Mouse (Mus musculus): ENCODE results near the gene Ndel1. TPM values are rescaled to one million over a fixed set of nuclear protein-coding genes. Genes with fewer than 3 reads are reported as not detected.

Ndel1 gene
- polyA plus RNA-seq, 1 experiment from 2014 or later, result 79.4 TPM

GRCm38 (mm10) chr11:68785813-68786212 is 85.8 kb downstream of the Ndel1 start:
- Histone ChIP-seq H3K27me3 (ENCODE audit: control insufficient read depth, insufficient read depth, low read length) (no peaks in the 10 kb centered on the region), H3K4me1 (ENCODE audit: control insufficient read depth, insufficient read depth, low read length) (peaks cover 6% of the 10 kb centered on the region), H3K36me3 (ENCODE audit: control insufficient read depth, insufficient read depth) (peaks cover 64% of the 10 kb centered on the region), H3K9ac (ENCODE audit: low read length) (no peak overlapping the region), H3K4me3 (ENCODE audit: low read length) (no peak overlapping the region), H3K27ac (ENCODE audit: low read length) (no peak overlapping the region), H3K9me3 (replicated peaks; ENCODE audit: control insufficient read depth, low read length) (no peaks in the 10 kb centered on the region), H3K4me2 (ENCODE audit: low read depth, low read length) (no peak overlapping the region)
- WGBS, result 81% methylated on average over 8 of the region's 8 CpGs
- ATAC-seq (replicated peaks; ENCODE audit: extremely low read depth, insufficient read depth, low FRiP score), result no peak

GRCm38 (mm10) chr11:68782336-68782735 is 89.3 kb downstream of the Ndel1 start:
- no peak overlapping the region for H3K4me3 ChIP-seq (ENCODE audit: low read length)
- no peaks in the 10 kb centered on the region for H3K27me3 ChIP-seq (ENCODE audit: control insufficient read depth, insufficient read depth, low read length)
- H3K4me2 ChIP-seq (ENCODE audit: low read depth, low read length), result no peak overlapping the region
- H3K9ac ChIP-seq (ENCODE audit: low read length), result no peak overlapping the region
- WGBS, result 82% methylated on average over 9 of the region's 9 CpGs
- H3K27ac ChIP-seq (ENCODE audit: low read length), result no peak overlapping the region
- H3K9me3 ChIP-seq (replicated peaks; ENCODE audit: control insufficient read depth, low read length), result no peaks in the 10 kb centered on the region
- no peak for ATAC-seq (replicated peaks; ENCODE audit: extremely low read depth, insufficient read depth, low FRiP score)
- H3K36me3 ChIP-seq (ENCODE audit: control insufficient read depth, insufficient read depth), result peaks cover 33% of the 10 kb centered on the region
- peaks cover 21% of the 10 kb centered on the region for H3K4me1 ChIP-seq (ENCODE audit: control insufficient read depth, insufficient read depth, low read length)

- WGBS, result 28% methylated on average over 14 of the region's 14 CpGs
- Histone ChIP-seq H3K27me3 (ENCODE audit: control insufficient read depth, insufficient read depth, low read length) (no peaks in the 10 kb centered on the region), H3K4me3 (ENCODE audit: low read length) (no peak overlapping the region), H3K27ac (ENCODE audit: low read length) (peak overlapping the region; percentile 80), H3K4me1 (ENCODE audit: control insufficient read depth, insufficient read depth, low read length) (peaks cover 21% of the 10 kb centered on the region), H3K4me2 (ENCODE audit: low read depth, low read length) (0 out of 2 replicates have a peak overlapping the region, but pooled peaks have one; percentile 11), H3K9ac (ENCODE audit: low read length) (no peak overlapping the region), H3K36me3 (ENCODE audit: control insufficient read depth, insufficient read depth) (peaks cover 25% of the 10 kb centered on the region), H3K9me3 (replicated peaks; ENCODE audit: control insufficient read depth, low read length) (no peaks in the 10 kb centered on the region)
- ATAC-seq (replicated peaks; ENCODE audit: extremely low read depth, insufficient read depth, low FRiP score), result peak; percentile 73
Measured at GRCm38 (mm10) chr11:68780466-68781114, 91.1 kb downstream of the Ndel1 start.

GRCm38 (mm10) chr11:68779735-68780465 is 91.8 kb downstream of the Ndel1 start:
- Histone ChIP-seq H3K9ac (ENCODE audit: low read length) (no peak overlapping the region), H3K27ac (ENCODE audit: low read length) (peak overlapping the region; percentile 80)

GRCm38 (mm10) chr11:68778855-68779254 is 92.8 kb downstream of the Ndel1 start:
- H3K36me3 ChIP-seq (ENCODE audit: control insufficient read depth, insufficient read depth), result peaks cover 15% of the 10 kb centered on the region
- no peaks in the 10 kb centered on the region for H3K27me3 ChIP-seq (ENCODE audit: control insufficient read depth, insufficient read depth, low read length)
- peaks cover 21% of the 10 kb centered on the region for H3K4me1 ChIP-seq (ENCODE audit: control insufficient read depth, insufficient read depth, low read length)
- no peak overlapping the region for H3K4me2 ChIP-seq (ENCODE audit: low read depth, low read length)
- no peak overlapping the region for H3K9ac ChIP-seq (ENCODE audit: low read length)
- H3K27ac ChIP-seq (ENCODE audit: low read length), result no peak overlapping the region
- ATAC-seq (replicated peaks; ENCODE audit: extremely low read depth, insufficient read depth, low FRiP score), result no peak
- no peaks in the 10 kb centered on the region for H3K9me3 ChIP-seq (replicated peaks; ENCODE audit: control insufficient read depth, low read length)
- no peak overlapping the region for H3K4me3 ChIP-seq (ENCODE audit: low read length)

More at GRCm38 (mm10) chr11:68779735-68780465, 91.8 kb downstream of the Ndel1 start:
- peaks cover 21% of the 10 kb centered on the region for H3K4me1 ChIP-seq (ENCODE audit: control insufficient read depth, insufficient read depth, low read length)
- peaks cover 18% of the 10 kb centered on the region for H3K36me3 ChIP-seq (ENCODE audit: control insufficient read depth, insufficient read depth)
- no peaks in the 10 kb centered on the region for H3K27me3 ChIP-seq (ENCODE audit: control insufficient read depth, insufficient read depth, low read length)
- H3K4me2 ChIP-seq (ENCODE audit: low read depth, low read length), result no peak overlapping the region; the same call in 1 of the 2 replicates
- ATAC-seq (replicated peaks; ENCODE audit: extremely low read depth, insufficient read depth, low FRiP score), result peak; percentile 24
- 50% methylated on average over 10 of the region's 10 CpGs for WGBS
- no peaks in the 10 kb centered on the region for H3K9me3 ChIP-seq (replicated peaks; ENCODE audit: control insufficient read depth, low read length)
- H3K4me3 ChIP-seq (ENCODE audit: low read length), result no peak overlapping the region

- no peak overlapping the region for H3K4me3 ChIP-seq (ENCODE audit: low read length)
- no peak overlapping the region for H3K27ac ChIP-seq (ENCODE audit: low read length)
- peaks cover 21% of the 10 kb centered on the region for H3K4me1 ChIP-seq (ENCODE audit: control insufficient read depth, insufficient read depth, low read length)
- no peaks in the 10 kb centered on the region for H3K9me3 ChIP-seq (replicated peaks; ENCODE audit: control insufficient read depth, low read length)
- ATAC-seq (replicated peaks; ENCODE audit: extremely low read depth, insufficient read depth, low FRiP score), result no peak
- WGBS, result 73% methylated on average over 11 of the region's 11 CpGs
- no peak overlapping the region for H3K4me2 ChIP-seq (ENCODE audit: low read depth, low read length)
- H3K36me3 ChIP-seq (ENCODE audit: control insufficient read depth, insufficient read depth), result peaks cover 12% of the 10 kb centered on the region
- H3K27me3 ChIP-seq (ENCODE audit: control insufficient read depth, insufficient read depth, low read length), result no peaks in the 10 kb centered on the region
- no peak overlapping the region for H3K9ac ChIP-seq (ENCODE audit: low read length)
Measured at GRCm38 (mm10) chr11:68777933-68778332, 93.7 kb downstream of the Ndel1 start.

GRCm38 (mm10) chr11:68776147-68776655 is 95.5 kb downstream of the Ndel1 start:
- Histone ChIP-seq H3K4me1 (ENCODE audit: control insufficient read depth, insufficient read depth, low read length) (peaks cover 19% of the 10 kb centered on the region), H3K9me3 (replicated peaks; ENCODE audit: control insufficient read depth, low read length) (no peaks in the 10 kb centered on the region), H3K4me2 (ENCODE audit: low read depth, low read length) (no peak overlapping the region), H3K4me3 (ENCODE audit: low read length) (no peak overlapping the region), H3K27me3 (ENCODE audit: control insufficient read depth, insufficient read depth, low read length) (no peaks in the 10 kb centered on the region), H3K27ac (ENCODE audit: low read length) (no peak overlapping the region), H3K9ac (ENCODE audit: low read length) (no peak overlapping the region), H3K36me3 (ENCODE audit: control insufficient read depth, insufficient read depth) (peaks cover 17% of the 10 kb centered on the region)
- WGBS, result 72% methylated on average over 7 of the region's 7 CpGs
- ATAC-seq (replicated peaks; ENCODE audit: extremely low read depth, insufficient read depth, low FRiP score), result no peak

All from heart, embryonic 16.5 days (tissue).